Mouse (Mus musculus): ENCODE measurements around the gene Bcl2l10.

- TF ChIP-seq CTCF (IDR thresholded peaks at IDR 0.05; ENCODE audit: borderline replicate concordance, control insufficient read depth, extremely low read depth, insufficient read depth, low read length, poor library complexity) (no peak), POLR2A (IDR thresholded peaks at IDR 0.05; ENCODE audit: control insufficient read depth, extremely low read depth, insufficient read depth, low read length, poor library complexity) (no peak)
Measured at GRCm38 (mm10) chr9:75308621-75309020, 38.9 kb upstream of the Bcl2l10 start.

Data from thymus, adult 2 months (tissue).